Mouse (Mus musculus): Measurements from ENCODE around the gene Hlf.

The Hlf gene

DNA sequence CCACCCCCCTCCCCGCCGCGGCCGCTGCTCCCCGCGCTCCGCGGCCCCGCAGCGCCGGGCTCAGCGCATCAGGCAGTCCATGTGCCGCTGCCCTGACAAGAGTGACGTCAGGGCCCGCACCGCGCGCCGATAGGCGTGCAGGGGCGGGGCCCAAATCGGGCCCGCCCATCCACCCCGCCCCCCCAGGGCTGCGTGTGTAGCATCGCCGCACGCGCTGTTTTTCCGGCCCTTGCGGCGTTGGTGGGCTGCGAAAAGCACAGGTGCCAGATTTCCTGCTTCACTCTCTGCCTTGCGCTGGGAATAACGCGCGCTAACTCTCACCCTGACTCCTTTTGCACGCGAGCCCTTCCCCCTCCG is at the start of gene Hlf:
TSS of gene Hlf (minus strand) at position 79 of the 357 bp plus-strand sequence.
- peak; percentile 84 for DNase-seq (ENCODE audit: low read depth, low spot score)

DNA sequence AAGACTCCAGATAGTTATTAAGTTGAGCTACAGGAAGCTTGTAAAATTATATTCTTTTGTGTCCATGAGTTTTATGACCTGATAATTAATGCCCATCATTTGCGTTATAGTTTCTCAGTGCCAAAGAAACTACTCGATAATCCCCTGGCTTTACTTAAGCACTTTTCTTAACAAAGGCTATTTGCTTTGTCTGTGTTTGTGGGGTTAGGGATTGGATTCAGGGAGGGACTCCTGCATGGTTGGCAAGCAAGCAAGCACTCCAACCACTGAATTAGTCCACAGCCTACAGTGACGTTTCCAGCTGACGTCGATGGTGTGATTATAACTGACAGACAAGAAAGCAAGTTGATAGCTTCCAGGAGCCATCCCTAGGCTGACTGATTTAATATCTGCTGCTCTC is 48.1 kb upstream of the Hlf start:
- no peak for DNase-seq (ENCODE audit: low read depth, low spot score)

DNA sequence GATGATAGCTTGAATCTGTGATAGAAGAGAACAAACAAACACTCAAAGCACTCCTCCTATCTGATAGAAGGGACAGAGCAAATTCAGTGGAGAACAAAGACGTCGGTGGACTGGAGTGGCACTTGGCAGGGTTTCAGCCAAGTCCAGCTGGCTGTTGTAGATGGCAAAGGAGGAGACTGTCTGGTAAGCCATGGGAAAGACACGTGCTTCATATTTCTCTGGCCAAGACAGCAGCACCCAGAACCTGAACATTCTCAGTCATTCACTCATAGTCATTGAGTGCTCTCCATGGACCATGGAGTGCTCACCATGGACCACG is 34.5 kb upstream of the Hlf start:
- no peak for DNase-seq (ENCODE audit: low read depth, low spot score)

DNA sequence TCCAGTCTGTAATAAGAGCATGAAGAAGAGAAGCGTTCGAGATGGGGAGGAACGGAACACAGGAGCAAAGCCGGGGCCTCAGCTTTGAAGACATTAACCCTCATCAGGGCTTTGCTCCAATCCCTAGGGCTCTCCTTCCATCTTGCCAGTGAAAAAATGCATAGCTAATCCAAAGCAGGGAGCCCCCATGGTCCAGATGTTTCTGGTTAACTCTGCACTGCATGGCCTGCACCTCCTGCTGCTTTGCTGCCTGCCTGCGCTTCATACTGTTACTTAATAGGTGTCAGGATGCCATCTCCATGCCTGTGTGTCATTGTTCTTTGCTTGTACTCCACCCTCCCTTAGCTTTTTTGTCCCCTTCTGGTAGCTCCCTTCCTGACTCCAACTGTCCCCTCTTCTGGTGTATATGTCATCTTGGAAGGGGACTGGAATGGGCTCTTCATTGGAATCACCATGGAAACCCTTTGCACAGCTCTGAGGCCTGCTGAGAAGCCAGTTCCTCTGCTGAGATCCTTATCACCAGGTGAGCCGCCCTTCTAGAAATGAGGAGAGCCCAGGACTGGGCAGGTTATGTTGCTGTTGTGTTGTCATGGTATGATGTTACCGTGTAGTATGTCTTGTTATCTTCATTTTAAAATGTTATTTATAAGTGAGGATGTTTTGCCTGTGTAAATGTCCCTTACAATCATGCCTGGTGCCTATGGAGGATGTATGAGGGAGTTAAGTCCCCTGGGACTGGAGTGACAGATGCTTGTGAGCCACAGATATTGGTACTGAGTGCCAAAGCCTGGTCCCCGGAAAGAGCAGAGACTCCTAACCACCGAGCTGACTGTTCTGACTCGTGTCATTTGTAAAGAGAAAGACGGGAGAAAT is 33.9 kb upstream of the Hlf start:
- no peak for DNase-seq (ENCODE audit: low read depth, low spot score)

DNA sequence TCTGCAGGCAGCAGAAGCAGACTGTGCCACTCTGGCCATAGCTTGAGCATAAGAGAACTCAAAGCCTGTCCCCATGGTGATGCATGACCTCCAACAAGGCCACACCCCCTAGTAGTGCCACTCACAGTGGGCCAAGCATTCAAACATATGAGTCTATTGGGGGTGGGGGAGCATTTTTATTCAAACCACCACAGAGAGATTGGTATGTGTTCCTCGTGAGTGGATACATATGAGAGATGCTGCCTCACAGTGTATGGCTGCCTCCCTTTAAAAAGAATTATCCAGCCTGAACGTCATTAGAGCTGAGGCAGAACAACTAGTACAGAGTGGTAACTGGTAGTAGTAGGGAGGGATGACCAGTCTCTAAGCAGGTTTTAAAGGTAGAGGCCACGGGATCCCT is 33.2 kb upstream of the Hlf start:
- no peak for DNase-seq (ENCODE audit: low read depth, low spot score)

DNA sequence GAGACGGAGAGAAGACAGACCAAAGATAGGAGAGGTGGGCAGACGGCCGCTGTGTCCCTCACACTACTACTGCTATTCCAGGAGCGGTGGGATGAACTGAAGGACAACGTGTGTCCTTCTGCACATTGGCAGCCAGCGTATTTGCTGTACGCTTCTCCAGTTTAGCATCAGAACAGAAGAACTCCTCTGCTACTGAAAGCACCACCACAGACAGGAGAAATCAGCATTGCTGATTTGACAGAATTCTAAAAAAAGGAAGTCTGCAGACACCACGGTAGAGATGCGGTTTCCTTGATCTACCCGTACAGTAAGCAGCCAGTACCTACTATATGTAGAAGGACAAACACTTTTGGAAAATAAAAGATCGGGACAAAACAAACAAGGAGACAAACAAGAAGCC is 29.0 kb upstream of the Hlf start:
- no peak for DNase-seq (ENCODE audit: low read depth, low spot score)

DNA sequence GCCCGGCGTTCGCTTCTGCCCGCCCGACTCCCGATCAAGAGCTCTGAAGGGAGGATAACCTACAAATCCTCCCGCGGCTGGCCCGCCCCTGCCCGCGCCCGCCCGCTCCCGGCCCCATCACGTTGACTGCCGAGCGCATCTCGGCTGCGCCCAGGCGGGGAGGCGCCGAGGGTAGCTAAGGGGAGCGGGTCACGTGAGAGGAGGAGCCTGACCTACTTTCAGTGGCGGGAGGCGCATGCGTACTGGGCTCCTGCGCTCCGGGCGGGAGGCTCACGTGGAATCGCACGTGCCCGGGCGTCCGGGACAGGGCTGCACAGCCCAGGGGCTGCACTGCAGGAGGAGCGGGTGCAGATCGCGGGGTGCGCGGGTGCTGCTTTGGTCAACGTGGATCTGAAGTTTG is 27.2 kb upstream of the Hlf start:
- peak; percentile 92 for DNase-seq (ENCODE audit: low read depth, low spot score)

DNA sequence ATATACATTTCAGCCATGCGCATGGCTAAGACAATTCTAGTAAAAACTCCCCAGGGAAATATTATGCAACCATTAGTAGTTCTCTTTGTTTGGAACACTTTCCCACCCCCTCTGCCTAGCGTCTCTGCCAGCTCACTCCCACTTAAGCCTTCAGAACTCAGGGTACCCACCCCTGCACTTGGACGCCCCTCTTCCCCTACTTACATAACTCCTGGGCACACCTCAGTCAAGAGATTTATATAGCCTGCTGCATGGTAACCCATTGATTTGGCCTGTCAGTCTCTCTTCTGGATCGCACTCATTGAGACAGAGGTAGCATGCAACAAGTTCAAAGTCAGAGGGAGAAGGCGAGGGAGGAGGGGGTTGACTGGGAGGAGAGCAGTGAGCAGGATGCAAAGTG is 26.3 kb upstream of the Hlf start:
- DNase-seq (ENCODE audit: low read depth, low spot score) = no peak

DNA sequence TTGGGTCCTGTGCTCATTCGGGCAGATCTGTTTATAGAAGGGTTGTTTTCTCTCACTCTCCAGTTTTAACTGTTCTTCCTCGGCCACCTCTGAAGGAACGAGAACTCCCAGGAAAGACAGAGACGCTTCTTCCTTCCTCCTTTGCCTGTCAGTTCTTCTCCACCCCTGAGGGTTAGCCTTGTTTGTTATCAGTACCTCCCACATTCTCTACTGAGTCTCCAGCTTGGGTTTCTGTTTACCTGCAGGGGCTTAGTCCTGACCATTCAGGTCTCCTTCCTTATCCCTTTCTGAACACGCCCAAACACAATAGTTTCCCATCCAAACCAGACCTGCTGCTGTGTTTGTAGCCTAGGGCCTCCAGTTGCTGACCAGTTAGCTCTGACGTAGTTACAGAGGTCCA is 8.2 kb upstream of the Hlf start:
- no peak for DNase-seq (ENCODE audit: low read depth, low spot score)

DNA sequence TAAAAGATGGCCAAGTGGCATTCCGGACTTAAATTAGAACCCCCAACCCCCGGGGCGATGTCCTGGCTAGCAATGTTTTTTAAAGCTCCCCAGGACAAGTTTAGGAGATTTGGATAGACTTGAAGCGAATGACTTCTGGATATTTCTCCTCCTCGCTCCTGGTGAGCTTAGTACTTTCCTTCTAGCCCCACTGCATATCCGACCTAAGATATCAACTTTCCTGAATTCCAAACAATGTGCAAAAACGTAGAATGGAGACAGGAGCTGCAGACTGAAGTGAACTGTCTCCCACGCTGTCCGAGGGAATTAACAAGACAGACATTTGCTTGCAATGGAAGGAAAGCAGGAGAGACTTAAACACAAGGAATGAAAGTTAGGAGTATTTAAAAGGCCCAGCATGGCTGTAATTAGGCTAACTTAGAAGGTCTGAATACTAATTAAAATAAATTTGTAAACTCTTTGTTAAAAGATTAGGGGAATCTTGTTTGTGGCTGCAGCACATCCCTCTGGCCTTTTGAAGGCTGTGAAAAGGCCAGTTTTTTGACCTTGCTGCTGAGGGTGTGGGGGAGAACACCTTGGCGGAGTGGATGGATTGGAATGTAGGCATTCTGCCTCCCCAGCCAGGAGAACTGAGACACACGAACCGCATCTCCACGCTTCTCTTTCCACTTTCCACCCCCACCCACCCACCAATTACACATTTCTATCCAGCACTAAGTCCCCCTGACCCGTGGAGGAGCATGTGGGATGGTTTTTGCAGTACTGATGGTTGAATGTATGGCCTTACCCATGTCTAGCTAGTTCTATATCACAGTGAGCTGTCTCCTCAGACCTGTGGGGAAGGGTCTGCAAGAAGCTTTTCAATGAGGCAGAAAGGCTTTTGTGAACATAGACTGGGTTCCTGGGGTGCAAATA is 833 bp upstream of the Hlf start:
- DNase-seq (ENCODE audit: low read depth, low spot score) = no peak

DNA sequence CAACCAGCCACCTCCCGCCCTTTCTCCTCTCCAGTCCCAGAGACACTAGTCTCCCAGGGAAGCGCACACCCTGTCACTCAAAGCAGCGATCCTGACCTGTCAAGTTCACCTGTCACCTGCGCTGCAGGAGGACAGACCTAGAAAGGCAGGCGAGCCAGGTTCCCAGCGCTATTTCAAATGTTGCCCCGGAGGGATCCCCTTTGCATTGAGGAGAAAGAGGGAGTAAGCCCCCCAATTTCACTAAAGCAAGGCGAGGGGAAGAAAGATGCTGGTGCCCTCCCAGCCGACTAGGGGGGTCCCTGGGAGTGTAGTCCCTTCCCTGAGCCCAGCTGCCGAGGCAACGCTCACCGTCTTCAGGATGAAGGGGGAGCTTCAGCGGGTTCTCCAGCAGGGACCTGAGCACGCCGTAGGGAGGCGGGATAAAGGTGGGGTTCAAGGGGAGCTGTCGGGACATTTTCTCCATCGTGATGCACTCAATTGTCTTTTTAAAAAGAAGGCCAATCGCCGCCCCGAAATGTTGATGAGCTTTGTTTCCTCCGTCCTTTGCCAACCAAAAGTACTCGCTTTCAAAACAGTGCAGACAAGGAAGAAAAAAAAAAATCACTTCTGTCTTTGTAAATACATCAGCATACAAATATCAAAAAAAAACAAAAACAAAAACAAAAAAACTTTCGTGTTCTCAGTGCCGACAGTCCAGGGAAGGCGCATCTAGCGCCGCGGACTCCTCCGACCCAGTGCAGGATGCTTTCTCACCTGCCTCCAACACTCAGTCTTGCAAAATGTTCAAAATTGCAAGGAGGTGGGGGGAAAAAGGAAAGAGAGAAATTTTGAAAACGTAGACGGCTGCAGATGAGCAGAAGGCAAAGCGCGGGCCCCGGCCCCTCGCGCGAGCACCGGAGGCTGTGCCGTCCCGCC is 536 bp downstream of the Hlf start:
- no peak for DNase-seq (ENCODE audit: low read depth, low spot score)

DNA sequence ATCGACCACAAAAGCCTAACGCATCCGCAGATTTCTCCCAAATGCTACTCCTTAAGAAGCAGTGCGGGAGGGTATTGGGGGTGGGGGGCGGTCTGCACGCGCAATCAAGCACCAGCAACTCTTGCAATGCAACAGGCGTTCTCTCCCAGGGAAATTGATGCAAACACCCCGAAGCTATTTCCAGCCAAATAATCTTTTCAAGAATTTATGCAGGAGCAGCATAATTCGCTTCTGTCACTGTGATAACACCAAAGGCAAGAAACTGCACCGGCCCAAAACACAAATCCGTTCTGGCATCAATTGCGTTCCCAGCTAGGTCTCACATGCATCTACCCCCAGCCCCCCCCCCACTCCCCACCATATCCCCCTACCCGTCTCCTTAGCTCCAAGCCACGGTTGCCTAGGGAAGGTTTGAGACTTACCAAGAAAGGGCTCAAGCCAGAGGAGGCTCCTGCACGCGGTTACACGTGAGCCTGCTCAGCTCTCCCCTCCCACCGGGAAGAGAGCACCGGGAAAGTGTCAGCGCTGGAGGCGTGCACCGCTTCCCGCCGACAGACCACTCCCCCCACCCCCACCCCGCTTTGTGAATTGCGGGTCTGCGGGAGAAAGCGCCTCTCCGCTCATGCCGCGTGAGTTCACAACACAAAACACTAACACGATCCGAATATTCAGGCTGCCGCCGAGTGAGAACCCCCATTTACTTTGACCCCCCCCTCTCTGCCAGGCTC is 1.4 kb downstream of the Hlf start:
- DNase-seq (ENCODE audit: low read depth, low spot score) = no peak

DNA sequence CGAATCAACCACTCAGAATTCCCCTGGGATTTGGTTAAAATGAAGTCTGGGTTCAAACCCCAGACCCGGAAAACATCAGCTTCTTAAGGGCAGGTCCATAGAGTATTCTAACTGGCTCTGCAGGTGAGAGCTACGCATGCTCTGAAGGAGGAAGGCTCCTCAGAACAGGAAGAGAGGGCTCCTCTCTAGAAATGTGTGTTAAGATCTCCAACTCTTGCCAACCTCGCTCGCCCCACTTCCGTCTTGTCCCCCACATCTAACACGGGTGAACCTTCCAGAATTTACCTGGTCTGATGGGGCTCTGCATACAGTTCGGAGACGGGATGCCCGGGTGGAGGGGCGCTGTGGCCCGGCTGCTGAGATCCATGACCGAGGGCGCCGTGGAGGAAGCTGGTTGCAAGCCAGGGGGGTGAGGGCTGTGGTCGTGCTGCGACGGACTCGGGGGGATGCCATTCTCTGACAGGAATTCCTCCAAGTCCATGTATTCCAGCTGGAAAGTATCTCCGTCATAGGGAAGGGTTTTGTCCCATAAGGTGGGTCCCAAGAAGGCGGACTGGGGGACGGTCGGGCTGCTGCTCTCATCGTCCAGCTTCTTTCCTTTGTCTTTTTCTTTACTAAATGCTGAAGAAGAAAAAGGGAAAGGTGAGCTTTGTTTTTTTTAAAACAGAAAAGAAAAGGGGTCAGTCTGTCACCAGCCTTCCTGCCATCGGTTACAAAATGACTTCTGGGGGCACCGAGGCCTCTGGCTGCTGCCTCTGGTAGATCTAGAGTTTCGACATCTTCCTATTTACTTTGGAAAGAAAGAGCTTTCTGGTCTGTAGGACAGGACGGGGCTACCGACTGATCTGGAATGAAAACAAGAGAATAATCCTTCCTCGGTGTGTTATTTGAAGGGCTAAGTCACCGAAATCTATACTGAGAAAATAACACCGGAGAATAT is 2.9 kb downstream of the Hlf start:
- no peak for DNase-seq (ENCODE audit: low read depth, low spot score)

DNA sequence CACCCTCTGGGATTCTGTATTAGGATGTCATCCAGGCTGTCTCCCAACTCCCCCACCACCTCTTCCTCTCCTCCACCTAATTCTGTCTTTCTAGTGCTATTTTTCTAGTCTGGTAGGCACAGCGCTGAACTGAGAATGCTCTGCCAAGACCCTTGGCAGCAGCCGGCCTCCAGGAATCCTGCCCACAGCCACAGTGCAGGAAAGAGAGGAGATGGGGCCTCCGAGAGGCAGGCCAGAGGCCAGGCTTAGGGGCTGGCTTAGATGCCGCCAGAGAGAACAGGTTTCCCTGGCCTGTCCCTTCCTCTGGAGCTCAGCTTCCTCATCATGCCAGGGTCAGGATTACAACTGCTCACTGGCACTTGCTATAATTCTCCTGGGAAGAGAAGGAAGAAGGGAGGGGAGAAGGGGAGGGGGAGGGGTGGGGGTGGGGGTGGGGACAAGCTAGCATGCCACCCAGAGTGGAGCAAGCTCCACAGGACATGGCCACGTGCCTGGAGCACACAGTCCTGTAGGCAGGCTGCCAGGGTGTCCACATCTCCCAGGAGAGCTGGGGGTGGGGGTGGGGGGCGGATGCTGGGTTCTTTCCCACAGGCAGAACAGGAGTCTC is 8.6 kb downstream of the Hlf start:
- no peak for DNase-seq (ENCODE audit: low read depth, low spot score)

DNA sequence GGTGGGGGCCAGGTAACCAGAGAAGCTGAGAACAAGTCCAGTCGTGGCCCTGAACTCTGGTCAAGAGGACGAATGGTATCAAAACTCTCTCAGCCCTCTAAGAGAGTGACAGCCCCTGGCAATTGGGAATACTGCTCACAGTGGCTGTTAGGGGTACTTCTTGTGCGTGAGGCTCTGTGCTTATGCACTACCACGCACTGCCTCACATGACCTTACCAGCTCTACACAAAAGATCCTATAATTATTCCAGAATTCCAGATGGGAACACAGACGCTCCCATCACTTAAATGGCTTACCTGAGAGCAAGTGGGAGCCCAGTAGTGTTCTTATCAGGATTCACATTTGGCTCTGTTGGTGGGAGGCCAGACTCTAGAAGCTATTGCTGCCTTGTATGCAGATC is 9.6 kb downstream of the Hlf start:
- no peak for DNase-seq (ENCODE audit: low read depth, low spot score)

DNA sequence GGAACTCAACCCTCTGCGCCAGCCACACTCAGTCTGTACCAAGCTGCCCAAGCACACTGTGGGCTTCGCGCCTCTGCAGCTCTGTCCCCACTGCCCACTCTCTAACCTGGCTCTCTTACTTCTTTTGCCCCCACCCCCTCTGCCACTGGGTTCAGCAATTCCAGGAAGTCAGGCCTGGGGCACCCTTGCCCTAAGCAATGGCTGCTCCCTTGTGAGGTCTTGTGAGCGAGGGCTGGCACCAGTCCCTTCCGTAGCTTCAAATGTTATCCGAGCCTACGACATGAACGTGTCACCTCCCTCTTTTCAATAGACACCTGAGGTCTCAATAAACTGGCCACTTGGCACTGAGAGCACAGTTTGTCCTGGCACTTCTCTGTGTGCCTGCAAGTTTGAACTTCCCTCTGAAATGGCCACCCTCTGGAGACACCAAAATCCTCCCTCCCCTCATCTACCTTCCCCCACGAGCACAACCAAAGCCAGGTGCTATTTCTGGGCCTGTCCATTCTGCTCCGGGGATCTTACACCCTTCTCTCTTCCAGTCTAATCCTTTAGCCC is 10.5 kb downstream of the Hlf start:
- no peak for DNase-seq (ENCODE audit: low read depth, low spot score)

DNA sequence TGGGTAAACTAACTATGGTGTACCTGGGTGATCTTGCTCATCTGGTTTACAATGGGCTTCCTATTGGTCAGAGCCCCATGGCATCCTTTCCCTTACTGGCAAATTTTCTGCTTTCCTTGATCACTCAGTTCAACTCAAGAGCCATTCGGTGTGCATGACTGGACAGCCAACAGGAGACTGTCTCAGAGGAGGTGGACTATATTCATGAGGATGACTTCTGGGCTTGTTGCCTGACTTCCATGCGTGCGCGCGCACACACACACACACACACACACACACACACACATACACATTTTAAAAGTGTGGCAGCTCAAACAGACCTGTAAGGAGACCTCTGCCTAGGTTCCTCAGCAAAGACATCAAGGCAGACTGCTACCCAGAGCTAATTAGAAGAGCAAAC is 12.7 kb downstream of the Hlf start:
- DNase-seq (ENCODE audit: low read depth, low spot score) = no peak

DNA sequence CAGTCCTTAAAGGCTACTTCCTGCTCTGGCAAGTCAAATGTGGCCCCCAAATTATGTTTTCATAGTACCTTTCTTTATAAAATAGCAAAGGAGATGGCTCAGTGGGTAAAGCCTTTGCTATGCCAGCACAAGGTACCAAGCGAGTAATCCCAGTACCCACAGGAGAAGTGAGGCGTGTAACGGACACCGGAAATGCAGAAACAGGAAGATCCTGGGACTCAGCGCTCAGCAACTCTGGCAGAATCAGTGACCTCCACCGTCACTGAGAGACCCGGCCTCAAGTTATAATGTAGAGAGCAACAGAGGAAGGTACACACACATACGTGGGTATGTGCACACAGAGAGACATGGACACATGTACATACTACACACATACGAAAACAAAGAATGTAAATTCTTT is 14.3 kb downstream of the Hlf start:
- no peak for DNase-seq (ENCODE audit: low read depth, low spot score)

DNA sequence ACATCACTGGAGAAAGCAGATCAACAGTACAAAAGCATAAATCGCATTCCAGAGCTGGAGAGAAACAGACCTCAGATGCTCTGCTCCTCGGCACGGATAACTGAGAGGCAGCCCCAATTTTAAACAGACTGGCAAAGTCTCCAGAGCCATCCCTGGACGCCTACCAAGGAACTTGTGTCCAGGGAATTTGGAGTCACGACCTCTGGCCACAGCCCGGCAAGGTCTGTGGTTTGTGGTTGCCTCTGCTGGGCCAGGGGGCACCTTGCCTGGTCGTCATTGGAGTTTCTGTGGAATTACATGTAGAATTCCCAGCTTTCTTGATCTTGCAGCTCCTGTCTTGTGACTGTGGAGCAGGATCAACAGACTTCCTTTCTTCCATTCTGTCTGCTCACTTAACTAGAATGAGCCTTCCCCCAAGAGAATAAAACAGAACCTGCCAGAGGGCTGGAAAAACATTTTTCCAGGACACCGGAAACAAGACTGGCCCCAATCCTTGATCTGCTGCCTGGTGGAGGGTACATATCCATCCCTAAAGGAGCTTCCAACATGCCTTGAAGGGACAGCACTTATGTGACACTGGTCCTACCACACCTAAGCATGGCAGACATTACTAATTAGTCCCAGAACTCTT is 19.1 kb downstream of the Hlf start:
- no peak for DNase-seq (ENCODE audit: low read depth, low spot score)
